Mouse (Mus musculus): ENCODE measurements around the gene Riox2.

DNA sequence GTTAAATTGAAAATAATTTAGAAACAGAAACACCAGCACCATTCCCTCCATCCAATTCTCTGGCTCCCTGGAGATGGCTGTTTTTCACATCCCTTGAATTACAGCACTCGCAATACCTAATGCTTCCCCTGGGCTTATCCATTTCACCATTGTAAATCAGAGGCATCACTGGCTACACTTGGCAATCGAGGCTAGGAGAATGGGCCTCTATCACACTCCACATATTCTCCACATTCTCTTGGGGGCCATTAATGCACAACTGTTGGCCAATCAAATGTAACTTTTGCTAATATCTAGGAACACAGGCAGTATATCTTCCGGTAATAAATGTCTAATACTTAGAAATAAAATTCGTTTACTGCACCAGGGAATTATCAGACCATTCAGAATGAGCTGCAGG, 8.0 kb upstream of the Riox2 start:
- TF ChIP-seq TAL1 (conservative IDR thresholded peaks at IDR 0.05; ENCODE audit: low read depth, low read length) (no peak), CTCF (IDR thresholded peaks at IDR 0.05; ENCODE audit: low read depth, low read length) (no peak), GATA1 (IDR thresholded peaks at IDR 0.05; ENCODE audit: borderline replicate concordance, low read length) (no peak), POLR2AphosphoS5 (IDR thresholded peaks at IDR 0.05; ENCODE audit: insufficient replicate concordance, low read depth, low read length) (no peak)

Data from G1E (cell line).